Mouse (Mus musculus) liver, adult 2 months (tissue): ENCODE data around the gene Il18r1.

Experiments used
- CTCF ChIP-seq: fragments of 200-500 bp; IDR thresholded peaks from 2 replicates; pipeline ENCODE4 v1.5.1; 2011; ENCODE audit warnings: low read depth, low read length, control low read depth
- POLR2A ChIP-seq: fragments of 200-500 bp; IDR thresholded peaks from 2 replicates; pipeline ENCODE4 v1.6.1; 2011; ENCODE audit warnings: low read length, control low read depth; ENCODE audit not compliant: insufficient read depth; ENCODE audit errors: extremely low read depth

DNA sequence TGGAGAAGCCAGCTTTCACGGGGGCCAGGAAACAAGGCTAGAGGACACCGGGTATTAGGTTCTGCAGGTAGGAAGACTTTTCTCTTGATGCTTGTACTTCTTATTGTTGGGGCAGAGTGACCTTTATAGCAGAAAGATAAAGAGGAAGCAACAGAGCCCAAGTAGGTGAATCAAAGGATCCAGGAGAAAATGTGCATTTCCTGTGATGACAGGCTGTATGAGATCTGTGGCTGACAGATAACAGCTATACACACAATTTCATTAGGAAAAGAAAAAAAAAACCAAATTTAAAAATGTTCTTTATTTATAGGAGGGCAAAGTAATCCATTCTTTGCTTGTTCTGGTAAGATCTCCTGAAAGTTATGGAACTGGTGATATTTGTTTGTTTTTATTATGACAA lies 28.0 kb upstream of the Il18r1 start:
- TF ChIP-seq CTCF (no peak), POLR2A (no peak)
